Mouse (Mus musculus): Measurements from ENCODE around the gene Ly6g5b. TPM values are rescaled to one million over a fixed set of nuclear protein-coding genes. Genes with fewer than 3 reads are reported as not detected.

Ly6g5b gene
- total RNA-seq (2022) = under 1 TPM; 0.32 to 1.00 (median 0.46) TPM

- no peak for DNase-seq (ENCODE audit: low spot score in 2 of 2)
These were observed at the start of gene Ly6g5b for GRCm38 (mm10) chr17:35115046-35116019. Gene Ly6g5b (minus strand): TSS chr17:35115428.

GRCm38 (mm10) chr17:35164218-35164567 lies 49.0 kb upstream of the Ly6g5b start:
- no peak for DNase-seq (ENCODE audit: low spot score in 2 of 2)

- DNase-seq (ENCODE audit: low spot score in 2 of 2) = no peak
These were observed 48.3 kb upstream of the Ly6g5b start for GRCm38 (mm10) chr17:35163326-35164081.

- no peak for DNase-seq (ENCODE audit: low spot score in 2 of 2)
These were observed 47.5 kb upstream of the Ly6g5b start for GRCm38 (mm10) chr17:35162730-35163129.

GRCm38 (mm10) chr17:35162121-35162520 lies 46.9 kb upstream of the Ly6g5b start:
- no peak for DNase-seq (ENCODE audit: low spot score in 2 of 2)

GRCm38 (mm10) chr17:35161421-35161820 lies 46.2 kb upstream of the Ly6g5b start:
- no peak for DNase-seq (ENCODE audit: low spot score in 2 of 2)

- DNase-seq (ENCODE audit: low spot score in 2 of 2) = no peak
These were observed 44.4 kb upstream of the Ly6g5b start for GRCm38 (mm10) chr17:35159638-35160037.

- no peak for DNase-seq (ENCODE audit: low spot score in 2 of 2)
These were observed 43.8 kb upstream of the Ly6g5b start for GRCm38 (mm10) chr17:35158850-35159593.

- no peak for DNase-seq (ENCODE audit: low spot score in 2 of 2)
These were observed 42.5 kb upstream of the Ly6g5b start for GRCm38 (mm10) chr17:35157661-35158175.

- no peak for DNase-seq (ENCODE audit: low spot score in 2 of 2)
These were observed 42.0 kb upstream of the Ly6g5b start for GRCm38 (mm10) chr17:35157254-35157653.

- DNase-seq (ENCODE audit: low spot score in 2 of 2) = no peak
These were observed 41.4 kb upstream of the Ly6g5b start for GRCm38 (mm10) chr17:35156461-35157200.

- DNase-seq (ENCODE audit: low spot score in 2 of 2) = no peak
These were observed 40.2 kb upstream of the Ly6g5b start for GRCm38 (mm10) chr17:35155451-35155850.

GRCm38 (mm10) chr17:35154616-35155015 lies 39.4 kb upstream of the Ly6g5b start:
- no peak for DNase-seq (ENCODE audit: low spot score in 2 of 2)

GRCm38 (mm10) chr17:35153931-35154330 lies 38.7 kb upstream of the Ly6g5b start:
- DNase-seq (ENCODE audit: low spot score in 2 of 2) = no peak

GRCm38 (mm10) chr17:35153077-35153476 lies 37.8 kb upstream of the Ly6g5b start:
- no peak for DNase-seq (ENCODE audit: low spot score in 2 of 2)

- DNase-seq (ENCODE audit: low spot score in 2 of 2) = no peak
These were observed 36.9 kb upstream of the Ly6g5b start for GRCm38 (mm10) chr17:35152121-35152520.

GRCm38 (mm10) chr17:35147922-35148639 lies 32.9 kb upstream of the Ly6g5b start:
- DNase-seq (ENCODE audit: low spot score in 2 of 2) = no peak

GRCm38 (mm10) chr17:35147348-35147747 lies 32.1 kb upstream of the Ly6g5b start:
- no peak for DNase-seq (ENCODE audit: low spot score in 2 of 2)

- DNase-seq (ENCODE audit: low spot score in 2 of 2) = no peak
These were observed 30.9 kb upstream of the Ly6g5b start for GRCm38 (mm10) chr17:35146139-35146538.

GRCm38 (mm10) chr17:35141971-35142370 lies 26.7 kb upstream of the Ly6g5b start:
- DNase-seq (ENCODE audit: low spot score in 2 of 2) = no peak
